Mouse (Mus musculus) brain, embryonic 18.5 days (tissue): Measurements from ENCODE around the gene Noc4l.

Experiments
- DNase-seq: peaks from one replicate; pipeline ENCODE4 v3.0.0-alpha.2; 2012; ENCODE audit warnings: low read depth, low spot score

The Noc4l gene

DNA sequence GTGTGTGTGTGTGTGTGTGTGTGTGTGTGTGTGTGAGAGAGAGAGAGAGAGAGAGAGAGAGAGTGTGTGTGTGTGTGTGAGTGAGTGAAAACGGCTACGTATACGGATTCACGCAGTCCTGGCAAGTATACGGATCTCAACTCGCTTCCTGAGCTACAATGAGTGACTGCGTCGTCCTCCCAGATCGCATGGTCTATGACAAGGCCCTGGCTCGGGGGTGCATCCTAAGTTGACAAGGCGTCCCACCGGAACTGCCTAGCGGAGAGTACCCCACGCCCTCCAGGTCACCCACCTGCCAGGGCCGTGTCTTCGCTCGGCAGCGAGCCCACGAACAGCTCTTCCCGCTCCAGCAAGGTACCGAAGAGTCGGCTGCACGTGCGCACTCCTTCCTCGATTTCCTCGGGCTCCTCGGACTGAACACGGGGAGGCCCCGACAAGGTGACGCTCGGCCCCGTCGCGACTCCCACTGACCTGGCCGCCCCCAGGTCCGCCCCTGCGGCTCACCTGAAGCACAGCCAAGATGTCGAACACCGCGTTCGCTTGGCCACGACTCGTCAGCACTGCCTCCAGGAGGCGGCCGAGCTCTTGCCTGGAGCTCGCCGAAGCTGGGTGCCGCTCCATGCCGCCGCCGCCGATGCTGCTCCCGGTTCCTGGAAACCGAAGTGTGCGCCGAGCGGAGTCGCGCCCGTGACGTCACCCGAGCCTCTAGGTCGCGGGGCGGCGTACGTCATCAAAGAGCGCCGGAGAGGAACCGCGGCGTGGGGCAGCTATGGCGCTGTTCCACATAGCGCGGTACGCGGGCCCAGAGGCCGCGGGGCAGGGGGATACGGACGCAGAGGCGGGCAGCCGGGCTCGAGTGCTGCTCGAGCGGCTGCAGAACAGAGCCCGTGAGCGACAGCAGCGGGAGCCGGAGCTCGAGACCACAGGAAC is at the start of gene Noc4l, which contains the start of gene Ddx51:
TSS of gene Noc4l (minus strand) at position 699 of the 930 bp plus-strand sequence.
TSS of gene Ddx51 (plus strand) at position 733 of the 930 bp plus-strand sequence.
- peak; percentile 80 for DNase-seq

DNA sequence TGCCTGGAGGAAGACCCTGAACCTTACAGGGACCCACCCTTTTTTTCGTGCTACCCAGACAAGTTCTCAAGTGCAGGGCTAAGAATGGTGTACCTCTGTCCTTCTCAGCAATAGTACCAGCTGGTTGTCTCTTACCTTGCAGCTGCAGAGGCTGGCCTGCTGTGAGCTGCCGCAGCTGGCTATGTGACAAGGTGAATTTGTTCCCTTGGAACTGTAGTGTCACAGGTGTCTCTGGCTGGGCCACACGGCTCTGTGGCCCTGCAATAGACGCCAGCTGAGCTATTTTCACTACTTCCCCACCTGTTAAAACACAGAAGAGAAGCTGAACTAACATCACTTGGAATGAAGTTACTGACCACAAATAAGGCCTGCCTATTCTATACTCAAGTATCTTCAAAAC is 45.4 kb upstream of the Noc4l start:
- no peak for DNase-seq

- no peak for DNase-seq
These were observed 28.8 kb upstream of the Noc4l start for GRCm38 (mm10) chr5:110682041-110682440.

DNA sequence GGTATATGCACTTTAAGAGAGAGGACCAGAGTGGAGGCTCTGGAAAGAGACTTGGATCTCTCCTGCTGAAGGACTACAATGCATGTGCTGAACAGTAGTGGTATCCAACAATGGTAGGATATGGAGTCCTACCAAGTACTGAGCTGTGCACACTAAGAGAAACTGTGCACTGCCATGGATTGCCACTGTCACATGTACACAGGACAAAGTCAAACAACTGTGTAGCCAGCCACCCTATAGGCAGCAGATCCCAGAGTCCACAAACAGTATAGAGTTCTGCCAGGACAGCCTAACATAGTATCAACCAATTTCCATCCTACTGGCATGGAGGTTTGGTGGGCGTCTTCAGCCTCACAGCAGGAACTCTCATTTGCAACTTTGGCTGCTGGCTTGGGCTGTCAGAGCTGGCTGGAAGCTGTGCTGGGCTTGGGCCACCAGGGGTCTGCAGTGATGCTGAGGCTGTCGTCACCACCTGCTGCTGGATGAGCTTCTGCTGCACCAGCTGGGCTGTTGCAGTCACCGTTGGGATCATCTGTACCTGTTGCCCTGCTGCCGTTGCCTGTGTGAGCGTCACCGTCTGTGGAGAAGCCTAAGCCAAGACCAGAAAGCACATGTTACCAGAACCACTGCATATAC is 12.4 kb upstream of the Noc4l start:
- DNase-seq = no peak

GRCm38 (mm10) chr5:110664750-110665269 is 11.6 kb upstream of the Noc4l start:
- DNase-seq = no peak

- DNase-seq = no peak
These were observed 10.8 kb upstream of the Noc4l start for GRCm38 (mm10) chr5:110664041-110664440.

DNA sequence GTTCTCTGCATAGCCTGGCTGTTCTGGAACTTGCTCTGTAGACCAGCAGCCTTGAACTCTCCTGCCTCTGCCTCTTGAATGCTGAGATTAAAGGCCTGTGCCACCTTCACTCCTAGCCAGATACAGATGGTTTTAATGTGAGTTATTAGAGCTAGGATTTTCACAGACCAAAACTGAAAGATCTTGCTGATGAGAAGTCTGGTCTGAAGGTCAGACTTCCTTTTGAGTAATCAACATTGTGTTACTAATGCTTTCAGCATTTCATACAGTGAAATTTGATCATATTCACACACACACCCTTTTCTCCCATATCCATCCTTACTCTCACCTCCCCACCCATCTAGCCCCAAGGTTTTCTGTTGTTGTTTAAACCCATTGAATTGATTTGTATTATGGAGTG is 6.5 kb upstream of the Noc4l start:
- no peak for DNase-seq

- DNase-seq = no peak
These were observed 469 bp upstream of the Noc4l start for GRCm38 (mm10) chr5:110653686-110654085.

DNA sequence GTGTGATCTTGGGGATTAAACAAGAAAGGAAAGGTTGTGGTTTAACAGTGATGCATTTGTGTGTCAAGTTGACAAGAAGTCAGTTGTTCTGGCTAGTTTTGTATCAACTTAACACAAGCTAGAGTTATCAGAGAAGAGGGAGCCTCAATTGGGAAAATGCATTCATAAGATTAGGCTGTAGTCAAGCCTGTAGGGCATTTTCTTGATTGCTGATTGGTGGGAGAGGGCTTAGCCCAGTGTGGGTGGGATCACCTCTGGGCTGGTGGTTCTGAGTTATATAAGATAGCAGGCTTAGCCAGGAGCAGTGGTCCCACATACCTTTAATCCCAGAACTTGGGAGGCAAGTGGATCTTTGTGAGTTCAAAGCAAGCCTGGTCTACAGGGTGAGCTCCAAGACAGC is 6.8 kb downstream of the Noc4l start:
- DNase-seq = no peak

GRCm38 (mm10) chr5:110639459-110639858 is 13.8 kb downstream of the Noc4l start:
- DNase-seq = peak; percentile 37

DNA sequence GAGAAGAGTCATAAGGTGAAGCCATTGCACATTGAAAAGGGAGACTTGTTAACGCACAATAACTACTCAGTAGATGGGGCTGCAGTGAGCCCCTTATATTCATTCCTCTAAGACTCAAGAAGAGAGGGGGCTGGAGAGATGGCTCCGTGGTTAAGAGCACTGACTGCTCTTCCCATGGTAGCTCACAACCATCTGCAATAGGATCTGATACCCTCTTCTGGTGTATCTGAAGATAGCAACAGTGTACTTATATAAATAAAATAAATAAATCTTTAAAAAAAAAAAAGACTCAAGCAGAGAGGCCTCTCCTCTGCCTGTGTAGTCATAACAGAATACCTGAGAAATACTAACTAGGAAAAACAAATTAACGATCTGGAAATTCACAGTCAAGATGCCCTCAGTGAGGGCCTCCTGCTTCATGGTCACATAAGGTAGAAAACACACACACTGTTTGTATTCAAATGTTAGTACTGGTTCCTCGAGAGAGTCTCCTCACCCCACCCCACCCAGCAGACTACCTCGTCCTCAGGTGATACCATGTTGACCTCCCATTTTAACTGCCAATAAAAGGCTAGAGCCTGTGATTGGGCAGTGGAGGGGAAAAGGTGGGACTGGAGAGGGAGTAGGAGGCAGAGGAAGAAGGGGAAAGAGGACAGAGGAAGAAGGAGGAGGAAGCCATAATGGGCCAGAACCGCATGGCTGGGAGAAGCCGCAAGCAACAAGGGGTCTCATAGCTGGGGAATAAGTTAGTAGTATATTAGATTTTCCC is 14.7 kb downstream of the Noc4l start:
- no peak for DNase-seq

DNA sequence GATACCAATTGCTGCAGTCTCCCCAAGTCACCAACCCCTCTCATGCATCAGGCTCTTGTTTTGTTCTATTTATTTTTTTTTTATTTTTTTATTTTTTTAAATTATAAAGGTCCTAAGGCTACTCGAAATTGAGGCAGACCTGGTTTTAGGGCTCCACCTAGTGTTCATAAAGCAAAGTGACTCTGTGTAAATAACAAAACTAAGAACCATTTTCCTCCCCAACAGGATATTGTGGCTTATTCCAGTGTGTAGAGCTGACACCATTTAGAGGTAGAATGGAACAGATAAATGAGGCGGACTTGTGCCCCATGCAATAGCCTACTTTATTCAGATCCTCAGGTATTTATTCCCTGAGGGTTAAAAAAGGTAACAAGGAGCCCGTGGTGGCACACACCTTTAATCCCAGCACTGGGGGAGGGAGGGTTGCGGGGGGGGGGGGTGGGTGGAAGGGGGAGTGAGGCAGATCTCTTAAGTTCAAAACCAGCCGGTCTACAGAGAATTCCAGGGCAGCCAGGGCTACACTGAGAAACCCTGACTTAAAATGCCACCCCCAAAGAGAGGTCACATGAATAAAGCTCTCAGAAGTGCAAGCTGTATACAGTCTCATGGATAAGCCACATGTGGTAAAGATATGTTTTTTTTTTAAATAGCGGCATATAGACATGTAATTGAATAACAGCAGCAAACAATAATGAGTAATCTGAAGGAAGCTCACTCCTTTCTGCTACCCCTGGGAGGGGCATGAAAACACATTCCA is 17.1 kb downstream of the Noc4l start:
- no peak for DNase-seq

DNA sequence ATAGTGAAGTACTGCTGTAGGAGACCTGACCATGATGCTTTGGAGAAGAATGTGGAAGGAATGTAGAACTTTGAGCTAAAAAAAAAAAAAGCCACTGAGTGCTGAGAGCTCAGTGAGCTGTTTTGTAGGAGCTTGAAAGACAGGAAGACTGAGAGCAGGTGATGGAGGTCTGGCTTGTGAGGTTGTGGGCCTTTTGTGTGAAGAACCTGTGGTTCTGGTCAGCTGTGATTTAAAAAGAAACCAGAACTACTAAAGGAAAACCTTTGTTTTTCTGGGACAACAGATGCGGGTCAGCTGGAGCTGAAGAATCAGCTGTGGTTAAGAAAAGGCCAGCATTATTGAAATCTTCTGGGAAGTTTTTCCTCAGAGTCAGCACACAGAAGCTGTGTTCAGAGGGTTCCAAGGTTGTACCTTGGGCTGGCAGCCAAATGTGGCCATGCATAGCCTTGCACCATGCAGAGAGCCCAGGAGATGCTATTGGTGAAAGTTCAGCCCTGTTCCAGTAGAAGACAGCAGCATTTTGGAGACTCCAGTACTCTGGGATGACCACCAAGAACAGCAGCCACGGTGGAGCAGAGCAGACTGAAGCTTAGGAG is 23.6 kb downstream of the Noc4l start:
- no peak for DNase-seq

DNA sequence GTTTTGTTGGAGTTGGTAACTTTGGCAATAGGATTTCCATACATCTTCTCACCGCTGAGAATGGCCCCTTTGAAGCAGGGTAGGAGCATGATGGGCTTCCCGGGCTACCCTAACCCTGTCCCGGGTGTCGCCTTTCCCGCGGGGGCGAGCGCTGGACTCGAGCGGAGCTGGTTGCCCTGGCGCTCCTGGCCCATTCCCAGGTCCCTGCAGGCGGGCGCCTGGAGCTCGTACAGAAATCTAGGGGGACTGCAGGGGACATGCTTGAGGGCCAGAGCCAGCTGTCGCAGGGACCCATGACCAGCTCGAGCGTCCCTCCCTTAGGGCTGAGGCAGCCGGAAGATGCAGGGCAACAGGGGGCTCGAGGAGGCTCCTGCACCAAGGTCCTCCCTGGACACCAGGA is 25.1 kb downstream of the Noc4l start:
- DNase-seq = no peak

GRCm38 (mm10) chr5:110627351-110627750 is 25.9 kb downstream of the Noc4l start:
- no peak for DNase-seq

- DNase-seq = no peak
These were observed 28.9 kb downstream of the Noc4l start for GRCm38 (mm10) chr5:110624319-110624718.

DNA sequence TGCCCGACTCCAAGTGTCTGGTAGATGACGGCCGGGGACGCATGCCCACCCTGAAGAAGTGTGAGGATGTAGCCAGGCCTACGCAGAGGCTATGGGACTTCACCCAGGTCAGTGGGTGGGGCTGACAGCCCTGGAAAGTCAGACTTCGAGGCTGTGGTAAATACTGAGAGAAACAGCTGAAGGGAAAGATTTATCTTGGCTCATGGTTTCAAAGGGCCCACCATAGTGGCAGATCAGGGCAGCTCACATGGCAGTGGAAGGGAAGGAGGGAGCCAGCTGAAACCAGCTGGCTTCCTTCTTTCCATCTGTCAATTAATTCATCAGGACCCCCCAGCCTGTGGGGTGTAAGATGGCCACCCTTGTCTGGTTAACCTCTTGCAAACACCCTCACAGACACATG is 34.0 kb downstream of the Noc4l start:
- no peak for DNase-seq

DNA sequence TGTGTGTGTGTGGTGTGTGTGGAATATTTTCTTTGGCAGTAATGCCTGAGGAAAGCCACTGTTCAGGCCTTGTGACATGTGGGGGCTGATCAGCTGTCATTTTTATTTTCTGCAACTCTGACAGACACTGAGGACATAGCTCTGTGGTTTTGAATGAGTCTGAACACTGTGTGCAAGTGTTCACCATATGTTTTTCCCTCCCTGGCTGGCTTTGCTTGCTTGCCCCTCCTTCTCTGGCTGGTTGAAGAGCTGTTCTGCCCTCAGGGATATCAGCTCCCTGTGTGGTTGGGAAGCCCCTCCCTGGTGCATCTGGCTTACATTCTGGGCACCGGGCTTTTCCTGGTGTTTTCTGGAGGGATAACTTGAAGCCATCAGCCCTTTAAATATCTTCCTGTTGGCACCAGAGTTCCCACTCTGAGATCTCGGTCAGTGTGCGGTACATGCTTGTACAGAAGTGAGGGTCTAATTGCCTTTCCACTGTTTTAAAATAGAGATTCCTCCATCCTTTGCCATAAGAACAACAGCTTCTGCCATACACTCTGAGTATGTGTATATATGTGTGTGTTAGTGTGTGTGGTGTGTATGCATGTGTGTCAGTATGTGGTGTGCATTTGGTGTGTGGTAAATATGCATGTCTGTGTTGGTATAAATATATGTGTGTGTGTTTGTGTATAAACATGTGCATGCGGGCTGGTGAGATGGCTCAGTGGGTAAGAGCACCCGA is 41.6 kb downstream of the Noc4l start:
- DNase-seq = peak; percentile 22

DNA sequence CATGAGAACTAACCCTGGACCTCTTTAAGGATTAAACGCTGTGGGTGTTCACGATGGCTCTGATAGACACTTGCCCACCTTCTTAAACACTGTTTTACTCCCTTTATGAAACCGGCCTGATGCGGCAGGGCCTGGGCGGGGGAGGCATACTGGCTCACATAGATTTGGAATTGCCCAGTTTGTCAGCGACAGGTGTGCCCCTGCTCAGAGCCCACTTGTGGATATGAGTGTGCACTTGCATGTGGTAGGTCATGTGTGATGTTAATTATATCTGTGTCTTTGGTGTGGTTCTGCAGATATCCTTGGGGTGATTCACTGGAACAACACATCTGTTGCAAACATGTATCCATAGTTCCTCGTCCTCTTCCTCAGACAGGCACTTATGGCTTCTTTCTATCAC is 42.7 kb downstream of the Noc4l start:
- no peak for DNase-seq

- no peak for DNase-seq
These were observed 43.3 kb downstream of the Noc4l start for GRCm38 (mm10) chr5:110609868-110610267.
